Mouse (Mus musculus) heart, adult 11 months (tissue): ENCODE measurements around the gene Apoe.

ENCODE experiments used
- DNase-seq: peaks from one replicate; pipeline ENCODE4 v3.0.0; 2022

Gene Apoe

DNA sequence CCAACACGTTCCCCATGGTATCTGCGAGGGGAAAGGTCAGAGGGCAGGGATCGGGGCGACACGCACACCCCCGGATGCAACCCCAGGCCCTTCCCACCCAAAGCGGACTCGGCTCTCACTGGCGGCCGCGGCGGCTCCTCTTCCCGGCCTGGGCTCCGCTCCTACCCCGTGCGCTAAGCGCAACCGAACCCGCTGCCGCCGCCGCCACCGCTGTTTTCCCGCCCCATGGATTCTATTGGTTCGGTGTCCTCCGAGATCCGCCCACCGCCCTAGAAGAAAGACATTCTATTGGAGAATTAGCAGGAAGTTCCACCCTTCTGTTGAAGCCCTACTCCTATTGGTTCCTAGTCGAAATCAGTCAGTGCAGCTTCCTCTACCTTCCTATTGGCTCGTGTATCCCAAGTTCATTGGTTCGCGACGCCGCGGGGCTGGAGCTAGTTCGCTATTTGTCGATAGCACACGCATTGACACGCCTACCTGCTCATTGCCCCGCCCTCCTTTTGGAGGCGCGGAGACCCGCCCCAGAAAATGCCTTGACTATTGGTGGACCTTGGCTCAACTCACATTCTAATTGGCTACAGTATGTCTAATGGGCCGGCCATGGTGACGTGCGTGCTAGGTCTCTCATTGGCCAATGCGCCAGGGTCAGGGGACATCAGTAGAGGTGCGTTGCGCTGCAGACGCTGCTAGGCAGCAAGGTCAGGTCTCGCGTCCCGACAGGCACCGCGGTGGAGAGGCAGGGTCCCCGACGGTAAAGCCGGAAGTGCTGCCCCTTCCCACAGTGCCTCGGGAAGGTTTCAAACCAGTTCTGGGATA lies 16.5 kb upstream of the Apoe start, which contains the start of gene Tomm40:
Tomm40 (minus strand) TSS at position 200 of the 816 bp plus-strand sequence.
- peak; percentile 100 for DNase-seq

DNA sequence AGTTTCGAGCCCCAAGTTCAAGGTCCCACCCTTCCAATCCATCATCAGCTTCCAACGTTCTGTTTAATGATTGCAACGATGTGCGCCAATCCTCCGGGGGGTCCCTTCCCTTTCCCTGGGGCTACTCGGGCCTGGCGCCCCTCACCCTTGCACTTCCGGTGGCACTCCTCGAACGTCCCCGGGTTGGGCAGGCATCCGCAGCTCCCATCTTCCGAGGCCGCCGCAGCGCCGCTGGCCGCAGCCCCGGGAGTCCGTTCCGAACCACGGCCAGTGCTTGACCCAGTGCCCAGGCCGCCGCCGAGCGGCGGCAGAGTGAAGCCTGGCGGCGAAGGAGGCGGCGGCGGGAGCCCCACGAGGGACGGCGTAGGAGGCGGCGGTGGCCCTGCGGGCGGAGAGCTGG lies 15.8 kb upstream of the Apoe start:
- DNase-seq, result no peak

DNA sequence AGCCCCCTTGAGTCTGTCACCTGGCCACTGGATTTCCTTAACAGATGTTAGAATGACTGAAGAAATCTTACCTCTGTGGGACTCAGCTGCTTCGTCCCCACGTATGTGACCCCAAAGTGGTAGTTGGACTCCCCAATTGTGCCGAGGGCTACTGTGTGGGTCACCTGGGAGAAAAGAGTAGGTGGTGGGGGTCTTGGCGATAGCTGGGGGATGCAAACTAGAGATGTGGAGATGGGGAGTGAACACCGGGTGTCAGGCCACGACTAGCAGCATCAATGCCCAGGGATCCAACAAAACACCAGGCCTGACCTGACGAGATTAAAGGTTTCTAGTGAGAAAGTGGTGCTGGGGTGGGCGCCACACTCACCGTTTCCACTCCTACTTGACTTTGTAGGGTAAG lies 14.6 kb upstream of the Apoe start:
- peak; percentile 93 for DNase-seq

DNA sequence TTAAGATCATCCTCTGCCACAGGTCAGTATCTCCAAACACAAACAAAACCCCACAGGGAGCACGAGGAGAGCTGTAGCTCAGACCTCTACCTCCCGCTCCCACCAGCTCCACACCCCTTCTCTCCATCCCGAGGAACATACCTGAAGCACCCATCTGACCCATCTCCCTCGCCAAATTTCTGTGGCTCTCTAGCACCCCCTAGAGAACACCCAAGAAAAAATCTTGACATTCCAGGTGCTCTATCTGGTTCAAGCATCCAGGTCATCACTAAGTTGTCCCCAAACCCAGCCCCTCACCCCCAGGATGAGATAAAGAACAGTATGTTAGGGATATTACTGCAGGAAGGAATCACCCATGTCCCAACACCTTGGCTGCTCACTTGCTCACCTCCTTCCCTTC lies 14.2 kb upstream of the Apoe start:
- DNase-seq, result no peak

DNA sequence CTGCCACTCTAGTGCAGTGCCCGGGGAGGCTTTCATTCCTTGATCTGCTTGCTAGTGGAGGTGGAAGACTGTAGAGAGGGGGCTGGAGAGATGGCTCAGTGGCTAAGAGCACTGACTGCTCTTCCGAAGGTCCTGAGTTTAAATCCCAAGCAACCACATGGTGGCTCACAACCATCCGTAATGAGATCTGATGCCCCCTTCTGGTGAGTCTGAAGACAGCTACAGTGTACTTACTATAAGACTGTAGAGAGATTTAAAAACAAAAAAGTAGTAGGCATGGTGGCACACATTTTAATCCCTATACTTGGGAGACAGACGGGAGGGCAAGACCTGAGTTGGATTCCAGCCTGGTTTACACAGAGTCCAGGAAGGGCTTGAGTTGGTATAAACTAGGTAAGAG lies 13.4 kb upstream of the Apoe start:
- no peak for DNase-seq

DNA sequence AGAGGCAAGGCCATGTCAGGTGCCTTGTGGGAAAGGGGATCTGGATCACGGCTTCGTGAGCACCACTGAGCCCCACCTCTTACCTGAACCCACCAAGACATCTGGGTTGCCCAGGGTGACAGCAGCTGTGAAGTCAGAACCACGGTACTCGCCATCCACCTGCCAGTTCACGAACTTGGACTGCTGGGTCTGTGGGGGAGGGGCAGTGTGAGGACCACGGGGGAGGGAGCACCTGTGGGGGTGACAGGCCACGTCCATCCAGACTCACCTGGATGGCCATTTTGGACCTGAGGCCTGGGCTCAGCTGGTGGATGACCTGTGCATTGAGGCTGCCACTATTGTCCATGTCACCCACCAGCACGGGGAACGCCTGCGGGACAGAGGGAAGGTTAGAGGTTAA lies 11.7 kb upstream of the Apoe start:
- peak; percentile 92 for DNase-seq

DNA sequence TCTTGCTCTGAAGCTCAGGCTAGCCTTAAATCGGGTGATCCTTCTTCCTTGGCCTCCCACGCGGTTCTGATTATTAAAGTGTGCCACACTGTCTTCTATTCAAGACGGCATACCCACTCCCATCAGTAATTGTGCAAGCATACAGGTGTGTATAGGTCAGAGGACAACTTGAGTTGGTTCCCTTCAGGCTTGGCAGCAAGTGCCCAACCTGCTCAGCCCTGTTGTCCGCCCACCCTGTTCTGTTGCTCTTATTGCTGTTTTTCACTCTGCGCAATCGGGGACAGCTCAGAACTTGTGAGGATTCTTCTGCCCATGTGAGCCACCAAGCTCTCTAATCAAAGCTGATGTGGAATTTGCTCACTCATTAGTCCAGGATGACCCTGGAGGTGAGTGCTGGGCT lies 6.3 kb upstream of the Apoe start:
- DNase-seq, result no peak

DNA sequence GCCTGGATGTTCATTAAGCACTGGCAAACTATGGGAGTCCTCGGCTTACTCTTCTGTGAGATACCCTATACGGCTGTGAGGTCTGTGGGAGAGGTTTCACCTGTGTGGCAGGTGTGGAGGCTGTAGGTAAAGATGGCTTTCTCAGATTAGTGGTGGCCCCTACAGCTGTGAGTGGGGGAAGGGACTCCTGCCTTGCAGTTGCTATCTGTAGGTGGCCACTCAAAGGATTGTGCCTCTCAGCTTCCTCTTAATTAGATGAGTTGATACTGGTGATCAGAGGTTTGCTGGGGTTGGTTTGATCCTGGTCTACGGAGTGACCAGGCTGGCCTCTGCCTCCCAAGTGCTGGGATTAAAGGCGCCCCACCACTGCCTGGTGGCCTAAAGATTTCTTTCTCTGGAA lies 5.5 kb upstream of the Apoe start:
- no peak for DNase-seq

DNA sequence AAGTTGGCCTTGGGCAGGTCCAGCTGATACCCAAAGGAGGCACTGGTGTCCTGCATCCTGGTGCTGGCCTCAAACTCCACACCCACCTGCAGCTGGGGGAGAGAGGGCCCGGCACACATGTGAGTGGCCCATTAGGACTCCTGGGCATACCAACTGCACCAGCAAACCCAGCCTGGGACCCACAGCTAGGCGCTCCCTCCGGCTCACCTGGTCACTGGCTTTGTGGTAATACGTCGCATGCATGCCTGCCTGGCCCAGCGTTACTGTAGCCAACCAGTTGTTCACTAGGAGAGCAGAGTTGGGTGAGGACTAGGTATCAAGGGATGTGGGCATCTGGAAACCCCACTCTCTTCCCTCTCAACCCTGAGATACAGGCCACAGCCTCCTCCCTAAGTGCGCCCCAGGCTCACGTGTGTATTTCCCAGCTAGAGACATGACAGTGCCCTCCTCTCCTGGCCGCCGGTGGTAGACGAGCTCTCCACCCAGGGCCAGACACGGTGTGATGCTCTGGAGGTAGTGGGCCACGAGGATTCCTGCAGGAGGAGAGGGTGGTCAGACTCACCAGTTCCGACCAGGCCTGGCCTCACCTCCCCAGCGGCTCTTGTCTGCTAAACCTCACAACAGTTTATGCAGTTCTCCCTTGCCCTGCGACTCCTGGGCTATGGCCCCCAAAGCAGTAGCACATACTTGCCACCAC lies 4.0 kb upstream of the Apoe start:
- DNase-seq, result peak; percentile 93

DNA sequence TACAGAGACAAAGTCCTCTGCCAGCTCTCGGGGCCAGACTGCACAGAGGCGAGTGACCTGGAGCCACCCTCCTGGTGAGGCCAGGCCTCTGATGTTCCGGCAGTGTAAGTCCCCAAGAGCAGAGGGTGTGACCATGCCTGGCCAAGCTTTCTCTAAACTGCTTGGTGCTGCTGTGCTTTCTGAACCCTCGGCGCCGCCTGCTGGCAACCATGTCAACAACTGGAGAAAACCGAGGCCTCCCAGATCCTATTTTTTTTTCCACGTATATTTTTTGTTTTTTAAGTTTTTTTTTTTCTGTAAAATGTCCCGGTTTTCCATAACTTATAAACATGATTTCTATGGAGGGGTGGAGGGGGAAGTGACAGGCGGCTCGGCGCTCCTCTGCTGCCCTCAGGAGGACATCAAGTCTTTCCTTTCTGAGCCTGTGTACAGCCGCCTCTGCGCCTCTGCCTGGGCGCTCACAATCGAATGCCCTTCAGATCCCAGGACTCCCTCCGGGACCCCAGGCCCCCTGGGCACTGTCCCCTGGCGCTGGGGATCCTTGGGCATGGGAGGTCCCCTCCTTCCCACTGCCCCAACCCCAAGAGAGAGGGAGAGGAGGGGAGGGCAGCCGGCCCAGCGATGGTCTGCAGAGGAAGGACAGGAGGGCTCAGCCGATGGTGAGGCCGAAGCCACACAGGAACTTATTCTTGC lies 2.2 kb upstream of the Apoe start:
- peak; percentile 98 for DNase-seq

DNA sequence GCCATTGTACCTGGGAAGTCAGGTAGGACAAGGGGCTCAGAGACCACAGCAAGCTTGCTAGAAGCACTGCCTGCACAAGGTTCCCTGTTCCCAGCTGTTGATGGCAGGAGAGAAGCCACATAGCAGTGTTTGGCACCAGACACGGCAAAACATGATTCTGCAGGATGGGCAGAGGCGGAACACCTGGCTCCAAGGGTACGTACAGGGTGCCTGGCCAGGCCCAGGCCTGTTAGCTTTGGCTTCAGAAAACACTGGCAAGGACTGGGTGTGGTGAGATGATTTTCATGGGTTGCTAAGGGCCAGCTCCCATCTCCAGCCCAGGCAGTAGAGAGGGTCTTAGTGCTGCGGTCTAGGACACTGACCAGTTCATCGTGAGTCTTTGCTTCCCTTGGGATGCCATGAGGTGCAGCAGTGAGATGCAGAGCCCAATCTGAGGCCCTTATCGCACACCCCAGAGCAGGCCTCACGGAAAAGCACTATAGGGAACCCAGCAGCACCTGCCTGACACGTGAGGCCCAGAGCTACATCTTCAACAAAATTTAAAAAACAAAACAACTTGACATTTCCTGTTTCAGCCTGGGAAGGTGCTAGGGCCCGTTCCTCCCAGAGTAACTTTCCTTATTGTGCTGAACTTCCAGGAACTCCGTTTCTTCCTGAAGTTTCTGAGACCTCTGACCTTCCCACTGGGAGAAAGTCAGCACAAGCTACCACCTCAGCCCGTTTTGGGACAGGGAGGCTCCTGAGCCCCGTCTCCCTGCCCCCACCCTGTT lies 1.5 kb upstream of the Apoe start:
- peak; percentile 94 for DNase-seq

DNA sequence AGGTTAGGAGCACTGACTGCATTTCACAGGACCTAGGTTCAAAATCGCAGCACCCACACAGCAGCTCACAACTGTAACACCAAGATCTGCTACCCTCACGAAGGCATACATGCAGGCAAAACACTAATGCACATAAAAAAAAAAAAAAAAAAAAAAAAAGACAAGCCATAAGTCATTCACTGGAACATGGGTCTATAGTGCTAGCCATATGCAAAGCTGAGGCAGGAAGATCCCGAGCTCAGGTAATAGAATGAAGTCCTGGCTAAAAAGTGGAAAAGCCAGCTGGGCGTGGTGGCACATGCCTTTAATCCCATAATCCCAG lies 800 bp upstream of the Apoe start:
- DNase-seq, result no peak

DNA sequence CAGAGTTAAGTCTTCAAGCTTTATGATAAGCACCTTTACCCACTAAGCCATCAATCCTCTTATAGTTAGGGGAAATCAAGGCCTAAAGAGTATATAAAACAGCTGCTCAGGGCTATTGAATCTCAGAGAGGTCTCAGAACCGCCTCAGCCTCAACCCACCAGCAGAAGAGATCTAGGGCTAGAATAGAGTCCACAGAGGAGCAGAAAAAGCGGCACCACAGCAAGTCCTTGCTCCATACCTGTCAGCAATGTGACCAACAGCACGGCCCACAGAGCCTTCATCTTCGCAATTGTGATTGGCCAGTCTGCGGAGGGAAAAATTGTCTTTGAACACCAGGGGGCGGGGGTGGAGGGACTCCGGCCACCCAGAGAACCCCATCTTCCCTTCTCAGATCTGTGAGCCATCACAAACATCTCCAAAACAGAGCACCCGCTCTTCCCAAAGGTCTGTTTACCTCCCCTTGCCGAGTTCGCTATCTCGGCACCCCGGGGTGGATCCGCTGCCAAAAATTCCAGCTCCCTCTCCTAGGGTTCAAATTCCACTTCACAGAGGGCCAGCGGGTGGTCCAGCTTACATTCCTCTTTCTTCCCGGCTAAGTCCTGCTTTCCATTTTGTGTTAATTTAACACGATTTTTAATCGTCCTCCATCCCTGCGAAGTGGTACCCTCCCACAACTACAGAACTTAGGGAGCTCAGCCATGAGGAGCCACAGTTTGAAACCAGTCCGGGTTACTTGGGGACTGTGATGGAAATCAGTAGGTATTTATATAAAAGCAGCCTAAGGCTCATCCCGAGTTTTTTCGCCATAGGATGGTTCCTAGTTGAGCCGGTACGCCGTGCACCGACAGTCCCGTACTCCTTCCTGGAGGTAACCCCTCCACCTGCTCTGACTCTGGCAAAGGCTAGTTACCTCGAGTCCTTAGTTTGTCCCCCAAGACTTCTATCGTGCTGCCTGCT lies 760 bp downstream of the Apoe start:
- DNase-seq, result peak; percentile 94

DNA sequence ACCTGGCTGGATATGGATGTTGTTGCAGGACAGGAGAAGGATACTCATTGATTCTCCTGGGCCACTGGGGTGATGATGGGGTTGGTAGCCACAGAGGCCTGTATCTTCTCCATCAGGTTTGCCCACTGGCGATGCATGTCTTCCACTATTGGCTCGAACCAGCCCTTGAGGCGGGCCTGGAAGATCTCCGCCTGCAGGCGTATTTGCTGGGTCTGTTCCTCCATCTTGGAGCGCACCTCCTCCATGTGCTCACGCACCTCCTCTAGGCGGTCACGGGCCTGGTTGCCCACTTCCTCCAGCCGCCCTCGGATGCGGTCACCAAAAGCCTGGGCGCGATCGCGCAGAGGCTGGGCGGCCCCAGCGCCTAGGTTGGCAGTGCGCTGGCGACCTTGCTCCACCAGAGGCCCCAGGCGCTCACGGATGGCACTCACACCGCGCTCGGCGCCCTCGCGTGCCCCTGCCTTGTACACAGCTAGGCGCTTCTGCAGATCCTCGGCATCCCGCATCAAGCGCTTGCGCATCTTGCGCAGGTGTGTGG lies 2.6 kb downstream of the Apoe start:
- peak; percentile 91 for DNase-seq

DNA sequence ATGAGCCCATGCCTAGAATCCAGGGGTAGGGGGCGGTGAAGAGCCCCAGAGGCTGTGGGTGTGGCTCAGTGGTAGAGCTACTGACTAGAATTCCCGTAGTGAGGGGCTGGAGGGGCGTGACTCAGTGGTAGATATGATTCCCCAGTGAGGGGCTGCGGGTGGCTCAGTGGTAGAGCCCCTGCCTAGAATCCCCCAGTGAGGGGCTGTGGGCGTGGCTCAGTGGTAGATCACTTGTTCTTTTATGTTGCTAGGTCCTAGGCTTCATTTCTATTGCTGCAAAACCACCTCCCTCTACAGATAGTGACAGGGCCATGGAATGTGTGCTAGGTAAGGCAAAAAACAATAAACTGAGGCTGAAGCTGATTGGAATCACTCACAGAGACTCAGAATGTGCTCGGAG lies 3.1 kb downstream of the Apoe start:
- no peak for DNase-seq

DNA sequence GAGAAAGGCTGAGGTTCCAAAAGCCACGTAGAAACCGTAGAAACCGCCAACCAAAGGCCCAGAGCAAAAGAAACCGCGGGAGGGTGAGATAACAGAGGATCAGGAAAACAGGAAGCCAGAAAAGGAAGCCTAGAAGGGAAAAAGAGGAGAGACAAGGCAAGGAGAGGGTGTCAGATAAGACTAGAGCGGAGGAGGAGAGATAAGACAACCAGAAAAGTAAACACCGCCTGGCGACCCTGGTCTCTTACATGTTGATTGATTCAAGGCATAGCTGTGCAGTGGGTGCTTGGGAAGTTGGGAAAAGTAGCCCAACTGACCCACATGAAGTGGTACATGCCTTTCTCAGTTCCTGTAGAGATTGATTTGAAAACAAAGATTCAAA lies 3.8 kb downstream of the Apoe start:
- DNase-seq, result no peak

DNA sequence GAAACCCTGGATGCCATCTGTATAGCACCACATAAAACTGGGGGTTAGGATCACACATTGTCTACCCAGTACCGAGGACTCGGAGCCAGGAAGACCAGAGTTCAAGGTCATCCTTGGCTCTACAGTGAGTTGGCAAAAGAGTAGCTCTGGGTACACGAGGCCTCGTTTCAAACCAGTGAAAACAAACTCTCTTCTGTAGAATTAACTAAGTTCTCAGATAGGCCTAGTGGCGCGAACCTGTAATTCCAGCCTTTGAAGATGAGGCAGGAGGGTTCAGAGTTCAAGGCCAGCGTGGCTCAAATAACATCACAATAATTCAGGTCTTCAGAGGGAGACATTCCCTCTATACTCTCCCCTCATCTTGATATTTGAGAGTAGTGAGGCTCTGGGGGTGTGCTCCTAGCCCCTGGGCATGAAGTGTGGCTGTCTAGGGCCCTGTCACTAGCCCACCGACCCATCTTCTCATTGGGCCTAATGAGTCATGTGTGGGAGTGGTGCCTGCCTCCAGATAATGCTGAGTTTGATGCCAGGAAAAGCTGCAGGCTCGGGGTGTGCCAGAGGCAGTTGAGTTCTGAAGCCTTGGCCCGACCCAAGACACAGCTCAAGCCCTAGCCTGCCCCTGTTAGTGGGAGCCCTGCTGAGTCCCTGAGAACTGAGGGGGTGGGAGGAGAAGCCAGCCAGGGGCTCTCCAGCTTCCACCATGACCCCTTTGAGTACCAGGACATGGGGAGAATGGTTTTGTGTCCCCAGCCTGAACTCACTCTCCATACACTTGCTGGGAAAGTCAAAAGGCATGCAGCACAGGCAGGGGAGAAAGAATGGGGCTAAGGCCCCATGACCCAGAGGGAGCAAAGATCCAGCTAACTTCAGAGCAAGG lies 4.4 kb downstream of the Apoe start:
- peak; percentile 95 for DNase-seq

DNA sequence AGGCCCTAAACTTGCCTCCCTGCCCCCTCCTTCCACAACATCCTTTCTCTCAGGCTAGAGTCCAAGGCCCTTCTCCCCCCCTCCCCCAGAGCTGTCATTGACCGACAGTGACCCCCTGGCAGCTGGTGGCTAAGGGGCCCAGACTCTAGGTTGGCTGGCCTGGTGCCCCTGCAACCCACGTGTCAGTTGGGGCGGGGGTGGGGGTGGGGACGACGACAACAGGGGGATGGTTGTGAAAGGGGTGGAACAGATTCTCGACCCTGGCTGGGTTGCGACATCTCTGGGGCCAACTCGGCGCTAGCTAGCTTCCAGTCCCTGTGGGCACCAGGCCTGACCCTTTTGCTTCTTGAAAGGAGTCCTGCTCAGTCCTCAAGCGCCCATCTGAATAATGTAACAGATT lies 5.6 kb downstream of the Apoe start:
- DNase-seq, result peak; percentile 98

DNA sequence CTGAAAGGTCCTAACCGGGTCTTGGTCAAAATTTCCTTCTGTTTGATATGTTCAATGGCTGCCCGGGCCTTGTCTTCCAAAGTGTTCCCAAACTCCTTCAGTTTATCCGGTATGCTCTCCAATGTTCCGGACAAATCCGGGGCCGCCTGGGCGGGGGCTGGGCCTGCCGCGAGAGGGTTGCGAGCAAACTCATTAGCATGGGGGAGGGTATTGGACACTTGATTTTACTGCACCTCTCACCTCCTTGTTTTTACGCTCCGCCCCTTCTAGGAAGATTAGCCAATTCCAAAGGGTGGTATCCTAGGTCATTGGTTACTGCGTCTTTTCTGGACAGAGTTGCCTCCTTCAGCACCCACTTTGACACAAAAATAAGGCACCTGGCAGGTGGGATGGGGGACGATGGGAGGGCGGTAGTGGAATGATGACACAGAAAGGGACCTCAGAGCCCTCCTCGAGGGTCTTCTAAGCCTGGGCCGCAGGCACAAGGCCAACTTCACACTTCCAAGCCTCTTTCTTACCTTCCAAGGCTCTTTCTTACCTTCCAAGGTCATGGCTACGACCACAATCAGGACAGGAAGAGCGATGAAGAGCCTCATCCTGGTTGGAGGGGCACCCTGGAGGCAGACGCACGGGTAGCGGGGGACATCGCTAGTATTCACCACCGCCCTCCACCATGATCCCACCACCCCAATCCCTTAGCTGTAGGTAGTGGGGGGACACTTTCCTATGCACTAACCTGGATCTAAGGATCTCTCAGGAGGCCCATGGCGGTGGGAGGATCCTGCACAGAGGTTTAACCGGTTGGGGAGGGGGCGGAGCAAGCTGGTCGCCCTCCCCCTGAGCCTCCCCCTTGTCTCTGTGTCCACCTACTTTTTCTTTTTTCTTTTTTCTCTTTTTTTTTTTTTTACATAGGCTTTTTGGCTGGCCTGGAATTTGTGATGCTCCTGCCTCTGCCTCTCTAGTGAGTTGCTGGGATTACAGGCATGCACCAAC lies 6.8 kb downstream of the Apoe start, which contains the start of gene Apoc1:
Apoc1 (minus strand) TSS at position 788 of the 993 bp plus-strand sequence.
- peak; percentile 94 for DNase-seq
